Mouse (Mus musculus) lung, adult 2 months (tissue): ENCODE measurements around the gene Dbndd1. TPM values are rescaled to one million over a fixed set of nuclear protein-coding genes. Genes with fewer than 3 reads are reported as not detected.
A peak's percentile ranks its signal among the peaks of the same experiment; 100 is the strongest.
"Not testable (repeated sequence)": the region's sequence is repeated elsewhere in the genome, so short reads cannot be mapped to it uniquely, and the experiment has no call there.

Experiments used
- DNase-seq: peaks from one replicate; pipeline ENCODE4 v3.0.0; 2022
- H3K4me1 ChIP-seq: fragments of 200-500 bp; 2 replicates; pipeline ENCODE4 v1.6.1; 2011; ENCODE audit warnings: low read length; ENCODE audit not compliant: control insufficient read depth, insufficient read depth
- H3K4me3 ChIP-seq: fragments of 200-500 bp; replicated peaks from 2 replicates; pipeline ENCODE3; 2011; ENCODE audit warnings: low read depth, mild to moderate bottlenecking, control low read depth, low read length; ENCODE audit errors: extremely low read depth
- CTCF ChIP-seq: fragments of 200-500 bp; IDR thresholded peaks from 2 replicates; pipeline ENCODE4 v1.5.1; 2011; ENCODE audit warnings: mild to moderate bottlenecking, low read length, control low read depth; ENCODE audit not compliant: insufficient read depth
- POLR2A ChIP-seq: fragments of 200-500 bp; IDR thresholded peaks from 2 replicates; pipeline ENCODE4 v1.6.1; 2011; ENCODE audit warnings: low read depth, mild to moderate bottlenecking, control low read depth, low read length, borderline replicate concordance; ENCODE audit errors: extremely low read depth
- WGBS: fragments of 180-500 bp; shearing (Covaris S2); methylation state at CpG from one replicate; pipeline ENCODE4 v1.1.7; 2018; 5-methylcytosine and 5-hydroxymethylcytosine counted together
- polyA plus RNA-seq: library from polyadenylated mRNA; depleted of rRNA; stranded (reverse); fragments of >200 nt; gene quantifications from 2 replicates; pipeline ENCODE4 v1.2.3, GENCODE M21; 2012; rRNA removed

Gene Dbndd1
- polyA plus RNA-seq: 1.8 and 2.6 TPM in 2 replicates

- under 1% methylated on average over 59 of the region's 63 CpGs for WGBS
- DNase-seq: peak; percentile 17
- no peak for TF ChIP-seq CTCF
- no peak for TF ChIP-seq POLR2A
- Histone ChIP-seq H3K4me1 (peaks cover 8% of the 10 kb centered on the region; the same call in 1 of the 2 replicates), H3K4me3 (peak within 1 kb of the TSS; percentile 40)
These were observed at the start of gene Dbndd1 for GRCm38 (mm10) chr8:123514781-123515539. Dbndd1 (minus strand) TSS chr8:123515463.

- not testable (repeated sequence) for H3K4me1 ChIP-seq, H3K4me3 ChIP-seq, DNase-seq
- WGBS: no CpG with 5 or more reads among the region's 45 CpGs
These were observed 49.0 kb upstream of the Dbndd1 start for GRCm38 (mm10) chr8:123564221-123564620.

GRCm38 (mm10) chr8:123537641-123538040 lies 22.4 kb upstream of the Dbndd1 start:
- WGBS: 82% methylated on average over 7 of the region's 14 CpGs
- not testable (repeated sequence) for H3K4me3 ChIP-seq

GRCm38 (mm10) chr8:123536990-123537380 lies 21.7 kb upstream of the Dbndd1 start:
- no peak for DNase-seq
- no peak overlapping the region for H3K4me3 ChIP-seq
- WGBS: 60% methylated on average over 8 of the region's 10 CpGs
- H3K4me1 ChIP-seq: no peaks in the 10 kb centered on the region
- TF ChIP-seq CTCF (no peak), POLR2A (no peak)

More at GRCm38 (mm10) chr8:123537641-123538040, 22.4 kb upstream of the Dbndd1 start:
- not testable (repeated sequence) for H3K4me1 ChIP-seq
- peak; percentile 40 for DNase-seq

GRCm38 (mm10) chr8:123536242-123536989 lies 21.2 kb upstream of the Dbndd1 start:
- WGBS: 94% methylated on average over 9 of the region's 9 CpGs
- TF ChIP-seq POLR2A: no peak
- no peak for TF ChIP-seq CTCF
- Histone ChIP-seq H3K4me3 (no peak overlapping the region), H3K4me1 (no peaks in the 10 kb centered on the region)
- DNase-seq: no peak

DNA sequence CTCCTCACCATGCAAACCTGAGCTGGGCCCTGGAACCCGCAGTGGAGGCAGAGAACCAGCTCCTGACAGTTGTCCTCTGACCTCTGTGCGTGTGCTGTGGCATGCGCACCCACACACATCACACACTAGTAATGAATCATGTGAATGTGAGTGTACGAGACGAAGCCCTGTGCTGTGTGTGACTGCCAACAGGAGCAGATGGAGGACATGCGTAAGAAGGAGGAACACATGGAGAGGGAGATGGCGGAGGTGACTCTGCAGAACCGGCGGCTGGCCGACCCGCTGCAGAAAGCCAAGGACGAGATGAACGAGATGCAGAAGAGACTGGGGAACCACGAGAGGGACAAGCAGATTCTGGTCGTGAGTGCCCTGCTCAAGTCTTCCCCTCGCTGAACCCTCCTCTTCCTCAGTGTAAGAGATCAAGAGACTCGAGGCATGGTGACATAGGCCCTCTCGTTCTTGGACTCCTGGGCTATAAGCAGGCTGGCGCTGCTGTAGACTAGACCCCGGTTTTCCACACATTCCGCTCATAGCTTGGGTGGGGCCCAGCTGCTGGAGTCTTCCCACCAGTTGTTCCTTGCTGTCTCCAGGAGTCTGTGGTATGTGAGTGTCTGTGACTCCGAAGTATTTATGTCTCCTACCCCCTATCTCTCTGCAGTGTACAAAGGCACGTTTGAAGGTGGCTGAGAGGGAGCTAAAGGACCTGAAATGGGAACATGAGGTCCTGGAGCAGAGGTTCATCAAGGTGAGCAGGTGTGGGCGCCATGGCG lies 12.6 kb upstream of the Dbndd1 start:
- 90% methylated on average over 25 of the region's 25 CpGs for WGBS
- H3K4me3 ChIP-seq: no peak overlapping the region
- TF ChIP-seq POLR2A (no peak), CTCF (no peak)
- DNase-seq: no peak
- no peaks in the 10 kb centered on the region for H3K4me1 ChIP-seq

DNA sequence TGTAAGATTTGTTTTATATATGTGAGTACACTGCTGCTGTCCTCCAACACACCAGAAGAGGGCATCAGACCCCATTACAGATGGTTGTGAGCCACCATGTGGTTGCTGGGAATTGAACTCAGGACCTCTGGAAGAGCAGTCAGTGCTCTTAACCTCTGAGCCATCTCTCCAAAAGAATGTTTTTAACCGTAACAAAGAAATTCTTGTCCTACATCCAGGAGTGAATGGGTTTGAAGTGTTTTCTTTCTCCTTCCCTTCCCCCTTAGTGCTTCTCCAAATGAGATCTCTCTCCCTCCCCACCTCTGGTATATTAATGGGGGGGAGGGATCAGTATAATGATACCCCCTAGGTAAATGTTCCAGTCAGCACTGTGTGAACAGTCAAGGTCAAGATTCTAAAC lies 4.8 kb upstream of the Dbndd1 start:
- not testable (repeated sequence) for H3K4me1 ChIP-seq, H3K4me3 ChIP-seq, DNase-seq
- WGBS: 80% methylated on average over 1 of the region's 1 CpGs

DNA sequence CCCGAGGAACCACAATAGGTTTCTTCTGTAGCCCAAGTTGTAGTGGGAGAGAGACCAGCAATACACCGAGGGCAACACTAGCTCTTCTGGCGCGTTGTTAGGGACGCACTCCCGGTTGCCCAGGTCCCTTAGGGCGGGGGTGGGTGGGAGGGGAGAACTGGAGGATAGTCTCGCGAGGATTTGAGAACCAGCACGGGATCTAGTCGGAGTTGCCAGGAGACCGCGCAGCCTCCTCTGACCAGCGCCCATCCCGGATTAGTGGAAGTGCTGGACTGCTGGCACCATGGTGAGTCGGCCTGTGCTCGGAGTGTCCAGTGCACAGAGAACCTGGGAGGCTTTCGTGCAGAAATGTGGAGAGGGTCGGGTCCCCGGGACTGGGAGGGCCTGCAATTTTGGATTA lies 3.4 kb upstream of the Dbndd1 start, which contains the start of gene Gas8:
TSS of gene Gas8 (plus strand) at position 168 of the 400 bp plus-strand sequence.
- Histone ChIP-seq H3K4me1 (peaks cover 8% of the 10 kb centered on the region; the same call in 1 of the 2 replicates), H3K4me3 (peak within 1 kb of the TSS; percentile 63)
- WGBS: under 1% methylated on average over 20 of the region's 20 CpGs
- TF ChIP-seq CTCF: peak; percentile 47; the same call in 1 of the 2 replicates
- peak; percentile 75; the same call in 1 of the 2 replicates for TF ChIP-seq POLR2A
- DNase-seq: peak; percentile 79

- TF ChIP-seq POLR2A (no peak), CTCF (no peak)
- 27% methylated on average over 10 of the region's 10 CpGs for WGBS
- peaks cover 8% of the 10 kb centered on the region; the same call in 1 of the 2 replicates for H3K4me1 ChIP-seq
- H3K4me3 ChIP-seq: no peak overlapping the region
- DNase-seq: no peak
These were observed 2.9 kb upstream of the Dbndd1 start for GRCm38 (mm10) chr8:123518172-123518571.
